Mouse (Mus musculus): ENCODE results near the gene Knl1.
A peak's percentile ranks its signal among the peaks of the same experiment; 100 is the strongest.

Gene Knl1

DNA sequence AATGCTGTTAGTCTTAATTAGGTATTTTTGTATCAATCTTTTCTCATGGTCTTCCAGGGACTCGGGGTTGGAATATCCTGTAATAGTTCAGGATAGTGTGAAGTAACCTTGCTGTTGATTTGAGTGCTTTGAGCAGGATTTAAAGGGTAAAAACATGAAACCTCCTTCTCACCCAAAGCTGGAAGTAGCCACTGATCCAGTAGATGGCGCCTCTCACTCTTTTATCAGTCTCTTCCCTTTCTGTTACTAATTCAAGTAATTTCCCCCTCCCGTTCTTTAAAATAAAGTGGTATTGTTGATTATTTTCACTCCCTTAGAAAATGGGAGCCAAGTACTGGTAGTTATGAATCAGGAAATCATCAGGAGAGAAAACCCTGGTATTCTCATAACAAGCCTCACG, 6.0 kb upstream of the Knl1 start:
- peak; percentile 38 to 55 for DNase-seq

DNA sequence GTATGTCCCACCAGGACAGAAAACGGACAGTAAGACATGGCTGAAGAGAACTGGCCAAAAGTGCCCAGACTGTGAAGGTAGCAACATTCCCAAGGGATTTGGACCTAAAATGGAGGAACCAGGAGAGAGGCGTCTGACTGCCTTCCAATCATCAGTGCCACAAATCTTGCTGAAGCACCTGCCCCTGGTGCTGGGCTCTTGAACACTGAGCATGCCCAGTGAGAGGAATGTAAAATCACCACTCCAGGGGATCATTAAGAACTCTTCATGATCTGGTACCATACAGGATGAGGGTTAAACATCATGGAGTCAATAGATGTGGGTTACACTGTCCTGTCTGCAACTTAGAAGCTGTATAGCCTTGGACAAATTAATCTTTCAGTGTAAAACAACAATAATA, 1.8 kb upstream of the Knl1 start:
- no peak for DNase-seq

DNA sequence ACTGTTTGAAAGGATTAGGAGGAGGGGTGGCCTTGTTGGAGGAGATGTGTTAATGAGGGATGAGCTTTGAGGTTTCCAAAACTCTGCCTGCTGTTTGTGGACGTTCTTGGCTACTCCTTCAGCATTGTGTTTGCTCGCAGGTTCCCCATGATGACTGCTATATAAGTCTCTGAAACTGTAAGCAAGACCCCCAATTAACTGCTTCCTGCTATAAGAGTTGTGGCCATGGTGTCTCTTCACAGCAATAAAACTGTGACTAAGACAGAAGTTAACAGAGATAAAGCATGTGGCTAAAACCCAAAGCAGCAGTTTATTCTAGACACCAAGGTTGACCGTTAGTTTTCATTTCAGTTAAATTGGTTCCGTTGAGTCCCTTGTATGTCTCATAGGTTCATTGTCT, 930 bp downstream of the Knl1 start:
- no peak for DNase-seq

DNA sequence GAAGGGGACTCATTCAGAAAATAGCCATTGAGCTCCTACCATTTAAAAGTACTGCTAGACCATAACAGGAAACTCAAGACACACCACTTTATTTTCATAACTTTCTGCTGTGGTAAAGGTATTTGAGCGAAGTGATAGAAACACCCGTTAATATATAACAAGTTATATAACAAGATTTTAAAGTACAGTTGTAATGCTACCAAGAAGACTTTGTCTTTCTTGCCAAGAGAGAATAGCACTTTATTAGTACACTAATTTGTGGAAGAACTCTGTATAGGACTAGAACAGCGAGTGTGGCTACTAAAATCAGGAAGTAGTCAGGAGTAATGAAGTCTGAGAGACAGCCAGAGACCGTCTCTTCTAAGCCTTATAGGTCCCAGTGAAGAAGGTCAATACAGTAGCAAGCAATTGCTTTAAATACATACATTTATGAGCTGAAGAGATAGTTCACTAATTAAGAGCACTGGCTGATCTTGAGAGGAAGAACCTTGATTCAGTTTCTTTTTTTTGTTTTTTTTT, 3.3 kb downstream of the Knl1 start:
- no peak for DNase-seq

DNA sequence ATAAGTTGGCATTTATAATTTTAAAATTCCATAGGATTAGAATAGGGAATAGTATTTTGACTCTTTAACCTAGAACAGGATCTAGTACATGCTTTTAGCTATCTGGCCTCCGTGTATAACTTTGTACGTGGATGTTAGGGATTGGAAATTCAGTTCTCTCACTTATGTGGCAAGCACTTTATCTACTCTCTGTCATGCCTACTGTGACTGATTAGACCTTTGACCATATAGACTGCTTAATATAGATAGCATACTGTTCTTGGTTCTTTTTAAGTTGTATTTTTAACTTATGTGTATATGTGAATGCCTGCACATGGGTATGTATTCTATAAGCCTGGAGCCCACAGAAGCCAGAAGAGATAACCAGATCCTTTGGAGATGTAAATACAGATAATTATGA, 13.2 kb downstream of the Knl1 start:
- no peak for DNase-seq

DNA sequence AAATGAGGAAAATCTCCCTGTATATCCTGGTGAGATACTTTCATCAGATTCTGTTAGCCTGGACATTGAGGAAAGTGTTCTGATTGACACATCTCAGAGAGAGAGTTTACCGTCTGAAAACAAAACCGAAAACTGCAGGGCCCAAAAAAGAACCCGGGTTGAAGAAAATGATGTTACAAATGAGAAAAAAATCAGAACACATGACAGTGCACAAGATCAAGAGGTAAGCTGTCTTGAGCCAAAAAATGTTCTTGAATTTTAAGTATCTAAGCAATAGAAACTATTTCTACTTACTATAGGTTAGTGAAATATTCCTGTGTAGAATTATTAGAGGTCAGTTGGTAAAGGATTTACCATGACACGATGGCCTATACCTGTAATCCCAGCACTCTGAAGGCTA, 25.5 kb downstream of the Knl1 start:
- no peak for DNase-seq

DNA sequence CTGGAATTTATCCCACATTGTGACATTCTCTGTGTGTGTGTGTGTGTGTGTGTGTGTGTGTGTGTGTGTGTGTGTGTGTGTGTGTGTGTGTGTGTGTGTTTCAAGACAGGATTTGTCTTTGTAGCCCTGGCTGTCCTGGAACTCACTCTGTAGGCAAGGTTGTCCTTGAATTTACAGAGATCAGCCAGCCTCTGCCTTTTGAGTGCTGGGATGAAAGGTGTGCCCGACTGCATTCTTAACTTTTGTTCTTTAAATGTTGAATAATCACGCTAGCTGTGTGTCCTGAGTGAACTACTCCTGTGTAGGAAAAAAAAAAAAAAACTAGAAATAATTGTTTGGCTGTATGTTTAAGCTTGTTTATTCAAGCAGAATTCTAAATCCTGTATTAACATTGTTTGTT, 39.2 kb downstream of the Knl1 start:
- no peak for DNase-seq

DNA sequence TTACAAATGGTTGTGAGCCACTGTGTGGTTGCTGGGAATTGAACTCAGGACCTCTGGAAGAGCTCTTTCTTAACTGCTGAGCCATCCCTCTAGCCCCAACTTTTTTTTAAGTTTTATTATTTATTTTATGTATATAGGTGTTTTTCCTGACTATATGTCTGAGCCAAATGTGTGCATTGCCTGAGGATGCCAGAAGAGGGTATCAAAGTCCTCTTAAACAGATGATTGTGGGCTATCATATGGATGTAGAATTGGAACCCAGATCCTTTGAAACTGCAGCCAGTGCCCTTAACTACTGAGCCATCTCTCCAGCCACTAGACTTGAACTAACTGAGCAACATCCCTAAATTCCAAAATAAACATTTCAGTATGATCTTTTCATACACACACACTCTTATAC, 54.6 kb downstream of the Knl1 start:
- no peak for DNase-seq

DNA sequence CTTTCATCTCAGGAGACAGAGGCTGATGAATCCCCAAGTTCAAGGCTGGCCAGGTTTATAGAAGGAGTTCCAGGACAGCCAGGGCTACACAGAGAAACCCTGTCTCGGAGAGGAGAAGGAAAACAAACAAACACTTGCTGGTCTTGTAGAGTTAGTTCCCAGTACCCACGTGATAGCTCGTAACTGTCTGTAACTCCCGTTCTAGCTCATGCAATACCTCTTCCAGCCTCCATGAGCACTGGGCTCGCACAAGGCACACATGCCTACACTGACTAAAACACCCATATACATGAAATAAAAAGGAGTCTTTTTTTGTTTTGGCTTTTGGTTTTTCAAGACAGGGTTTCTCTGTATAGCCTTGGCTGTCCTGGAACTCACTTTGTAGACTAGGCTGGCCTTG, 59.7 kb downstream of the Knl1 start:
- no peak for DNase-seq

DNA sequence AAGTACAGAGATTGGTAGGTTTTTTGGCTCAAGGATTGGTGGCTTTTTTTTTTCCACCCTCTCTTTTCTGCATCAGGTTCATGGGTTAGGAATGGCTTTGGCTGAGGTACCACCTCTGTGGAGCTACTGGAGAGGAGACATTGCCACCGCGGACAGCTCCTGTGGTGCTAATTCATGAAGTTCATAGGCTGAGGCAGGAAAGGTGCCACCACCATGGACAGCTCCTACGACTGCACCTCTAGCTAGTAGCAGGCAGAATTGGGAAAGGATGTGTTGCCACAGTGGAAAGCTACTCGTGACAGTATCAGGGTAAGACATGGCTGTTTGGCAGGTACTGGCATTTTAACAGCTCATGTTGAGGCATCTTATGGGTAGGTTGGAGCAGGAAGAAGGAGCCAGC, 61.6 kb downstream of the Knl1 start:
- no peak for DNase-seq

DNA sequence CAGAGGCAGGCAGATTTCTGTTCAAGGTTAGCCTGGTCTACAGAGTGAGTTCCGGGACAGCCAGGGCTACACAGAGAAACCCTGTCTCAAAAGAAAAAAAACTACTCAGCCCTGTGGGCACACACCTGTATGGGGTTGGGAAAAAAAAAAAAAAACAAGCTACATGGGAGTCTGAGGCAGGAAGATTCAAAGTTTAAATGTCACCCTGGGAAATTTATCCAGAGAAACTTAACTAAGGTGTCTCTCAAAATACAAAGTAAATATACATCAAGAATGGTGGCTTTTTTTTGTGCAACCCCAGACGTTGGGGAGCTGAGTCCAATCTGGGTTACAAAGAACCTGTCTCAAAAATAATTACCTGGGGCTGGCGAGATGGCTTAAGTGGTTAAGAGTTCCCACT, 64.1 kb downstream of the Knl1 start:
- no peak for DNase-seq

DNA sequence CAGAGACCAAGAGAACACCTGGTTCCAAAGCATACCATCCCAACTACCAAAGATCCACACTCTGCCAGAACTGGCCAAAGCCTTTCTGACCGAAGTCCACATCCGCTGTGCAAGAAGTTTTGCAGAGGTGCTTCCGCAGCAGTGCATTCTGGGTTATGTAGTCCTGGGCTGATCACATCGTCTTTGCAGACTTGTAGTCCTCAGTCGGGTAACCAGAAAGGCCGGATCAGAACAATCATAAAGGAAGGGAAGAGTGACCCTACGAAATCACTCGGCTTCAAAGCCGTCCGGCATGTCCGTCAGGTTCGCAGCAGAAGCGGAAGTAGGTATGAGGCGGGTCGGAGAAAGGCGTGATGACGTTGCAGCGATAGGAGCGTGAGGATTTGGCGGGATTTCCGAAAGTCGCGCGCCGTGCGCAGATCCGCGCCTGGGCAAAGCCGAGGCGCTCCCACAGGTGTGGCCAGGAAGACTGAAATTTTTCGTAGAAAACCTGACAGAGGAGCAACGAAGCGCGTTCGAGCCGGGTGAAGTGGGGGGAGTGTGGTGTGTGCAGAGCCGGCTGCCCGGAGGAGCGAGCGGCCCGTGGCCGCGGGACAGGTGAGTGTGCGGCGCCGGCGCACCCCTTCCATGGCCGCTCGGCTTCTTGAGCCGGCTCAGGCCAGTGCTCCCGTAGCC, 65.7 kb downstream of the Knl1 start, which contains the start of gene Rad51:
Gene Rad51, plus strand, starts transcription at position 356 of the 675 bp plus-strand sequence.
- peak; percentile 89 to 90 for DNase-seq

DNA sequence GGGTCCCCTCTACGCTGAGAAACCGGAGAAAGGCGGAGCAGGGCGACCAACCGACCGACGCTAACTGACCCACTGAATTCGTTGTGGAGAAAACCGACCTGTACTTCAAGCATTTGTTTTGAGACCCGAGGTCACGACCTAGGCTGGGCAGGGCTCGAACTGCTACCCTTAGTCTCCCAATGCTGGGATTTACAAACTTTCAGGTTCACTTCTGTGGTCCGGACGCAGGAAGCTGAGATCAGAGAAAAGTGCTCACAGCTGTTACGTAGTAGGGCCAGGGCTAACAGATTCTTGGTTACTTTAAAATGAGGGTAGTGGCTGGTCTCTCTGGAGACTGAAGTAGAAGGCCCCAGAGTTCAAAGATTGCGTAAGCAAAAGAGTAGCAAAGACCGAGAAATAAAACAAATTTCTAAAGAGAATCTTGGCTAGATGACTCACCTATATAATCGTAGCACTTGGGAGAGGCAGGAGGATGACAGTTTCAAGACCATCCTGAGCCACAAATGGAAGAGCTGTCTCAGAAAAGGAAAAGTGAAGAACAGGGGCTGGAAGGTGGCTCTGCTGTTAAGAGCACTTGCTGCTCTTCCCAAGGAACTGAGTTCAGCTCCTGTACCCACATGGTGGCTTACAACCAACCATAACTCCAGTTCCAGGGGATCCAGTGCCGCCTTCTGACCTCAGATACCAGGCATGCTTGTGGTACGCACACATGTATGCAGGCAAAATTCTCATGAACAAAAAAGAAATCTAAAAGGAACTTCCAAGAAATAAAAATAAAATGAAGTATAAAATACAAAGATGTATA, 66.4 kb downstream of the Knl1 start:
- no peak for DNase-seq

DNA sequence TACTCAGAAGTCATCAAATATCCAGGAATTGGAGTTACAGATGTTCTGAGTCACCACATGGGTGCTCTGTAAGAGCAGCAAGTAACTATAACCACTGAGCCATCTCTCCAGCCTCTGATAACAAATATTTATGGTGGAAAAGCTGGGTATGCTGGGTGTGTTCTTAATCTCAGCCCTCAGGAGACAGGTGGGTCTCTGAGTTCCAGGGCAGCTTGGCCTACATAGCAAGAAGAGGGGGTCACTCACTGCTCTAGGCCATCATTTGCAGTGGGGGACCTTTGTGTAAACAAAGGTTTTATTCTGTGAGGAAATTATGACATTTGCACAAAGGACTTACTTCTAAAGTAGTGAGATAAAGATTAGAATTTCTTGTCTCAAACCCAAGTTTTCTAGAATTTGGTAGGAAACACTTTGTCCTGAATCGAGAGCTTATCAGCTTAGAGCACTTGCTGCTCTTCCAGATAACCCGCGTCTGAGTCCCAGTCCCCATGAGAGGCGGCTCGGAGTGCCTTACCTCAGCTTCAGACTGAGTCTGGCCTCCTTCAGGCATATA, 89.5 kb downstream of the Knl1 start:
- DNase-seq = no peak

DNA sequence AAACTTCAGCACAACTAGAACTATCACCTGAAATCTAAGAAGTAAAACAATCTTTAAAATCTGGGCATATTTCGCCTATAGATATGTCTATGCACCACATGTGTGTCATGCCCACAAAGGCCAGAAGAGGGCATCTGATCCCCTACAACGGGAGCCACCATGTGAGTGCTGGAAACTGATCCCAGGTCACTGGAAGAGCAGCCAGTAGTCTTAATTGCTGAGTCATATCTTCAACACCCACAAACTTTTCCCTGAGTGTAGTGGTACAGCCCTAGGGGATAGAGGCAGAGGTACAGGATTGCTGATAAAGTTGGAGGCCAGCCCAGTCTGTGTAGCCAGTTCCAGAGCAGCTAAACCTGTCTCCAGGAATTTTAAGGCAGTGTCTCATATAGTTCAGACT, 98.3 kb downstream of the Knl1 start:
- DNase-seq = peak in 1 of 2 experiments; percentile 25

DNA sequence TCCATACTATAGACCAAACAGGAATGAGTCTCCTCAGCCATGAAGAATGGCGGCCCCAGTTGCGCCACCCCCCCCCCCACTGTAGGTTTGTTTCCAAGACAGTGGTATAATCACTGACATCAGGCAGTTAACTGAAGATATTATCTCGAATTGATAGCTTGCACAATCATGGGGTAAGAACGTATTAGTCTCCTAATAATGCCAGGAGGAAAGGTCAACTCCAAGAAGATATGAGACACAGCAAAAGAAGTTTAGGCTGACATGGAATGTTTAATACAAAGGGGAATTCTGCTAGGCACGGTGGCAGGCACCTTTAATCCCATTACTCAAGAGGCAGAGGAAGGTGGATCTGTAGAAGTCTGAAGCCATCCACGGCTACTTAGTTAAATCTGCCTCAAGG, 99.5 kb downstream of the Knl1 start:
- DNase-seq = no peak

DNA sequence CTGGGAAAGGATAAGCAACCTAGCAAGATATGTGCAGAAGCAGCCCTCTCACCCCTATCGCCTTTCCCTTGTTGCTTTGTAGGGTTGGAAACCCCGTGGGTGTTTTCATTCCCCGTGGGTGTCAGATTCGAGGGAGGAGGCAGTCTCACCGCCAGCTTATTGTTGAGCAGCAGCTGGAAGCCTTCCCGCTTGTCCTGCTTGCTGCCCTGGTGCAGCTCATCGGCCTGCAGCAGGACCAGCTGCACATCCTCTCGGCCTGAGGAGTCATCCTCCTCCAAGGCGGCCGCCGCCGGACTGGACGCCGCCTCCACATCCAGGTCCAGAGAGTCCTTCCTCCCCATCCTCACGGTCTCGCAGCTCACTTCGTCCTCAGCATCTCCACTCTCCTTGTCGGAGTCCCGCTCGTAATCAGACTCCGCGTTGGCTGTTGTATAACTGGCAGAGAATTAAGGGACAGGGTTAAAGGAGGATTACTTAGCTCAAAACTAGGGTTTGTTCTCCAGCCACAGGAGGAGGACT, 100.3 kb downstream of the Knl1 start:
- no peak for DNase-seq

DNA sequence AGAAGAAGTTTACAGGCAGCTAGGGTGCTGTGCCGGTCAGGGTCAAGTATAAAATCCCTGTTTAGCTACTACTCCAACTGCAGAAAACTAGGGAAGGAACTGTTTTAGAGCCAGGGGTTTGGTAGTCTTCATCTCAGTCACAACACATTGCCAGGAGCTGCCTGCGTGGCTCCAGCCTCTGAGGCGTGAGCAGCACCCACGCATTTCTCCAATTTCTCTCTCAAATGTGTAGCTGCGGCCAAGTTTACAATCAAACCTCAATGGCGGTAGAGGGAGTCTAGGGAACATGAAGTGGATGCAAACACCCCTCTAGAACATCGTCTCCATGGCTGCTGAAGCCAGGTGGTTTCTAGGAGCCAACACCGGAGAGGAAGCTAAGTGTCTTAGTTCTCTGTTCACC, 100.9 kb downstream of the Knl1 start:
- DNase-seq = no peak

DNA sequence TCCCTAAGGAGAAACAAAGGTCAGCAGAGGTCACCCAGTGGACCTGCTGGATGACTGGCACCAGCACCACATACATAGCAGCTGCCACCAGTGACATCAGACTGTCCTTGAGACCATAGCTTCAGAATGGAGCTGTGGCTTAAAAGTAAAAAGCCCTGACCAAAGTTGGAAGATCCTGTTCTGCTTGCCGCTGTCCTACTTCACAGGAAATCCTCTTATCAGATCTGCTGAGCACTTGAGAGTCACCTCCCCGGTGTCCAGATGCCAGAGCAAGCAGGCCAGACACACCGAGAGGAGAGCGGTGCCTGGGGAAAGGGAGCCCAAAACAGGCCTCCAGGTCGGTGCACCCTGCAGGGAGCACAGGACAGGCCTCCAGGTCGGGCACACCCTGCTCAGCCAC, 105.3 kb downstream of the Knl1 start:
- no peak for DNase-seq

DNA sequence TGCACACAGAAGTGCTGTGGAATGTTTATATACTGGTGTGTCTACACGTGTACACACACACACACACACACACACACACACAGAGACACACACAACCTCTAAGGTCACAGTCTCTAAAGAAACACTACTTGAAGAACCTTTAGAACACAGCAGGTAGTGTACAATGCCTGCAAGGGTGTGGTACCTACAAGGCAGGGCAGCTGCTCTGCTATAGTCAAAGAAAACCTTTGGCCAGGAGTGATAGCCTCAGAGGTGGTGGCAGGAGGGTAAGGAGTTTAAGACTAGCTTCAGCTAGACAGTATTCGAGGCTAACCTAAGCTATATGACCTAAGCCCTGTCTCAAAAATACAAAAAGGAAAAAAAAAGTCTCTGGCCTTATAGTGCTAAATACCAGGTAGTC, 107.8 kb downstream of the Knl1 start:
- DNase-seq = no peak

Measured in cerebellum, postnatal 14 days (tissue).